Mouse (Mus musculus): ENCODE measurements around the gene Atf7ip2. TPM values are rescaled to one million over a fixed set of nuclear protein-coding genes. Genes with fewer than 3 reads are reported as not detected.
A peak's percentile ranks its signal among the peaks of the same experiment; 100 is the strongest.
"Not testable (repeated sequence)": the region's sequence is repeated elsewhere in the genome, so short reads cannot be mapped to it uniquely, and the experiment has no call there.

Atf7ip2 gene
- 0.36 and 0.42 TPM in 2 replicates for polyA plus RNA-seq (2014; fragmentation: Nextera tagmentation; extraction: Ambion mirVana)

DNA sequence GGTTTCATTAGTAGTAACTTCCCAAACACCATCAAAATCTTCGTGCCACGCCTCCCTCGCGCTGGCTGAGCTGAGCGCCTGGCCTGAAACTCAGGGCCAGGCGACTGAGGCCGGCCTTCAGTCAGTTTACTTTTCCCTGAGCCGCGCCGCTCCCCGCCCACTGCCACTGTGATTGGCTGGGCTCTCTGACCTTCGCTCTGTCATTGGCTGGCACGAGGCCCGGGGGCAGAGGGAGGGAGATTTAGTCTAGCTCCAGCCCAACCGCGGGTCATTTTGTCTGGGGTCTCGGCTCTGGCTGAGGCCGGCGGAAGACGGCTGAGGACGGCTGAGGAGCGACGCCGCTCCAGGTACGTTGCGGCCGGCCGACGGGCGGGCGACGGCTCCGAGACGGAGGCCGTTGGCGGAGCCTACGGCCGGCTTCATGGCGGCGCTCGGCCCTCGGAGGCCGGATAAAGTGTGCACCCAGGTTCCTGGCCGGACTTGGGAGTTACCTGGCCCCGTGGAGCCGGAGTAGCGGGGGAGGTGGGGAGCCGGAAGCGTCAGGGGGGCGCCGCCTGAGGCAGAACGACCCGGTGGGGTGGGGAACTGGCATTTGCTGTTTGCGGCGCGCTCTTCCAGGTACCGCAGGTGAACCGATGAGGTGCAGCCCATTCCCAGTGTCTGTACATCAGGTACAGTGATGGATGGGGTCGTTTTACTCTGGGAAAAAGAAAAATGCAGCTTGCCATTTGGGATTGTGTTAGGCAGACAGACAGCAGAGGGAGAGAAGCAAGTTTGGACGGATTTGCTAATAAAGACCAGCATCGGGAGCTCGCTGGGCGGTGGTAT, at the start of gene Atf7ip2:
TSS of gene Atf7ip2 (plus strand) at position 34 of the 828 bp plus-strand sequence.
- no peaks in the 10 kb centered on the region for H3K36me3 ChIP-seq (ENCODE audit: control insufficient read depth, insufficient read depth, low read length)
- H3K27ac ChIP-seq (ENCODE audit: low read depth, low read length), result no peak within 1 kb of the TSS
- H3K4me3 ChIP-seq (ENCODE audit: low read depth, low read length), result peak within 1 kb of the TSS; percentile 48
- peaks cover 5% of the 10 kb centered on the region; the same call in 1 of the 2 replicates for H3K4me1 ChIP-seq (ENCODE audit: control insufficient read depth, insufficient read depth, low read length)
- H3K9me3 ChIP-seq (ENCODE audit: control insufficient read depth, low read length), result no peaks in the 10 kb centered on the region
- peak within 1 kb of the TSS; percentile 96 for H3K4me2 ChIP-seq (ENCODE audit: low read depth, low read length)
- peak within 1 kb of the TSS; percentile 48 for H3K9ac ChIP-seq (replicated peaks; ENCODE audit: low read depth, low read length)
- H3K27me3 ChIP-seq (ENCODE audit: control insufficient read depth, insufficient read depth, low read length), result 0 out of 2 replicates have a peak, but pooled peaks cover 3% of the 10 kb centered on the region
- ATAC-seq (ENCODE audit: low read depth), result peak; percentile 100
- under 1% methylated on average over 46 of the region's 63 CpGs for whole genome bisulfite sequencing

DNA sequence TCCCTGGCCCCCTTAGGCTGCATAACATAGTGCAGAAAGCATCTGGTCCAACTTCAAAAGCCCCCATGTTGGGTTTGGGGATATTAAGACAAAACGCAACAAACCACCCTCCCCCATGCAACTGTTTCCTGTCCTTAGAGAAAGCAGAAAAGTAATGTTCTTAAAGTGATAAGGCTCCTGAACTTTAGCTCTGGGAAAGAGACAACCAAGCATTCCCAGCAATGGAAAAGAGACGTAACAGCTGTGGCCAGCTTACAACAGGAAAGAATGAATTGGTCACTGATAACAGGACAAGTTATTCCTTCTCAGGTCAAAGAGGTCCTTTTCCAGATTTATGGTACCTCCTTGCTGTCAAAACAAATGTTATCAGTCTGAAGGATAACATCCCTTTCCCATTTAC, 49.3 kb upstream of the Atf7ip2 start:
- no peak for ATAC-seq (ENCODE audit: low read depth)
- Histone ChIP-seq H3K36me3 (ENCODE audit: control insufficient read depth, insufficient read depth, low read length) (no peaks in the 10 kb centered on the region), H3K9me3 (ENCODE audit: control insufficient read depth, low read length) (no peaks in the 10 kb centered on the region), H3K27me3 (ENCODE audit: control insufficient read depth, insufficient read depth, low read length) (no peaks in the 10 kb centered on the region), H3K9ac (replicated peaks; ENCODE audit: low read depth, low read length) (no peak overlapping the region), H3K4me2 (ENCODE audit: low read depth, low read length) (no peak overlapping the region), H3K4me3 (ENCODE audit: low read depth, low read length) (no peak overlapping the region), H3K27ac (ENCODE audit: low read depth, low read length) (no peak overlapping the region), H3K4me1 (ENCODE audit: control insufficient read depth, insufficient read depth, low read length) (no peaks in the 10 kb centered on the region)
- 81% methylated on average over 2 of the region's 2 CpGs for WGBS

DNA sequence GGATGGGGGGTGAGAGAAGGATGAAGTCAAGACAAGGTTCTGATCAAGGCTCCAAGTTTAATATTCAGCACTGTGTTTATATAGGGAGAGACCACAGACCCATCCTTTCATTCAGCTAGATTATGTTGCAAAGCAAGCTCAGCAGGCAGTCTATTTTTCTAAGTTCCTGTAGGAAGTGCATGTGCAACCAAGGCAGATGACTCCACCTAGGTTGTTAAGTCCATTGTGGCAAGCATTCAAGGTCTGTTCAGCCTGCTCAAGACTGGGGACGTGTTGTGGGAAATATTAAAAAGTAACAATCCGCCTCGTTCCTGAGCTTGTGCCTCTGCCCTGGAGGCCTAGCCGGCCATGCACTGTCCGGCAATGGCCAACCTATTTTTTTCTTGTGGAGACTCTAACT, 45.1 kb upstream of the Atf7ip2 start:
- Histone ChIP-seq H3K36me3 (ENCODE audit: control insufficient read depth, insufficient read depth, low read length) (no peaks in the 10 kb centered on the region), H3K9me3 (ENCODE audit: control insufficient read depth, low read length) (no peaks in the 10 kb centered on the region), H3K4me2 (ENCODE audit: low read depth, low read length) (no peak overlapping the region), H3K4me3 (ENCODE audit: low read depth, low read length) (no peak overlapping the region), H3K9ac (replicated peaks; ENCODE audit: low read depth, low read length) (no peak overlapping the region), H3K27me3 (ENCODE audit: control insufficient read depth, insufficient read depth, low read length) (no peaks in the 10 kb centered on the region), H3K27ac (ENCODE audit: low read depth, low read length) (no peak overlapping the region), H3K4me1 (ENCODE audit: control insufficient read depth, insufficient read depth, low read length) (no peaks in the 10 kb centered on the region)
- 96% methylated on average over 5 of the region's 5 CpGs for WGBS
- no peak for ATAC-seq (ENCODE audit: low read depth)

DNA sequence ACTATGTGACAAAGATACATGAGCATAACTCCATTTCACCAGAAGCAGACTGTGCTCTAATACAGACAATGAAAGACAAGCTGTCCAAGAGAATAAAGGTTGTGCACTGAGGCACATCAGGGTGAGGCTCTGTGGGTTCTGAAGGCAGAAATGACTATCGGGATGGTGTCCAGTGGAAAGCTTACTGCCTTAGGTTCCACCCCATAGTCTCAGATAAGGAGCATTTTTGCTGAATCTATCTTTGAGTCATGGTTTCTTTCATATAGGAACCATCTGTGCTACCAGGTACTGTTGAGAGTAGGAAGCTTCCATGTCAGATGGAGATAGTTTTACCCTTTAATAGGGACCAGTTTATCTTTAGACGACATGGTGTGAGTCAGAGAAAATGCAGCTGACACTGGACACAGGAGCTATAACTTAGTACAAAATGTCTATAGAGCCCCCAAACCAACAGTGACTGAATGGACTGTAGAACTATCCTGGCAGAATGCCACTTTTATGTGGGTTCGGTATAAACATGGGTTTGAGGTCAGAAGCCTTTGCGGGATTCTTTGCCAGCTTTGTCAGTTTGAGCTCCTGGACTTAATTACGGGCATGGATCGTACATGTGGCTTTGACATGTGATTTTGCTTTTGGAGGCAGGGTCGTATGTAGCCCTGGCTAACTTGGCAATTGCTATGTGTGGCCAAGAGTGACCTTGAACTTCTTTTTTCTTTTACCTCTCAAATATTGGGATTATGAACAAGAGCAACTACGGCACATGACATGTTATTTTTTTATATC, 23.2 kb upstream of the Atf7ip2 start:
- Histone ChIP-seq H3K4me2 (ENCODE audit: low read depth, low read length) (no peak overlapping the region), H3K9me3 (ENCODE audit: control insufficient read depth, low read length) (no peaks in the 10 kb centered on the region), H3K4me1 (ENCODE audit: control insufficient read depth, insufficient read depth, low read length) (no peaks in the 10 kb centered on the region), H3K27me3 (ENCODE audit: control insufficient read depth, insufficient read depth, low read length) (no peaks in the 10 kb centered on the region), H3K4me3 (ENCODE audit: low read depth, low read length) (no peak overlapping the region), H3K36me3 (ENCODE audit: control insufficient read depth, insufficient read depth, low read length) (no peaks in the 10 kb centered on the region), H3K27ac (ENCODE audit: low read depth, low read length) (no peak overlapping the region), H3K9ac (replicated peaks; ENCODE audit: low read depth, low read length) (no peak overlapping the region)
- no peak for ATAC-seq (ENCODE audit: low read depth)
- 92% methylated on average over 8 of the region's 8 CpGs for WGBS

DNA sequence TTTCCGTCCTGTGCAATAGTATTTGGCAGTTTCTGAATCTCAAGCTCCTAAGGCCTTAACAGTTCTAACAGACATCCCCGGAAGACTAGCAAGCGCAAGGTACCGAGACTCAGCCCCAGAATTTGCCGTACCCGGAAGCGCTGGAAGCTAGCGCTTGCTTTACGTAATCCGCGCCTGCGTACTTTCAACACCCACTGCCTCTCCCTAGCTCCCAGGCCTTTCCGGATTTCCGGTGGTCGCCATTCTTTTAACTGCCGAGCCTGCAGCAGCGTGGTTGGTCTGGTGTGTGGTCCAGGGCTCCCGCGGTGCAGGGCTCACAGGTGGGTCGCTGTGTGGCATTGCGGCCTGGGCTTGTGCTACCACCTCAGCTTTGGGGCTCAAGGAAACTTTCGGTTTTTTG, 22.5 kb upstream of the Atf7ip2 start, which contains the start of gene Rpl39l:
TSS of gene Rpl39l (plus strand) at position 222 of the 400 bp plus-strand sequence.
- no peaks in the 10 kb centered on the region for H3K9me3 ChIP-seq (ENCODE audit: control insufficient read depth, low read length)
- WGBS, result 87% methylated on average over 22 of the region's 22 CpGs
- no peaks in the 10 kb centered on the region for H3K4me1 ChIP-seq (ENCODE audit: control insufficient read depth, insufficient read depth, low read length)
- no peaks in the 10 kb centered on the region for H3K27me3 ChIP-seq (ENCODE audit: control insufficient read depth, insufficient read depth, low read length)
- H3K9ac ChIP-seq (replicated peaks; ENCODE audit: low read depth, low read length), result no peak within 1 kb of the TSS
- H3K27ac ChIP-seq (ENCODE audit: low read depth, low read length), result no peak within 1 kb of the TSS
- no peak for ATAC-seq (ENCODE audit: low read depth)
- H3K36me3 ChIP-seq (ENCODE audit: control insufficient read depth, insufficient read depth, low read length), result no peaks in the 10 kb centered on the region
- no peak within 1 kb of the TSS for H3K4me2 ChIP-seq (ENCODE audit: low read depth, low read length)
- no peak within 1 kb of the TSS for H3K4me3 ChIP-seq (ENCODE audit: low read depth, low read length)

DNA sequence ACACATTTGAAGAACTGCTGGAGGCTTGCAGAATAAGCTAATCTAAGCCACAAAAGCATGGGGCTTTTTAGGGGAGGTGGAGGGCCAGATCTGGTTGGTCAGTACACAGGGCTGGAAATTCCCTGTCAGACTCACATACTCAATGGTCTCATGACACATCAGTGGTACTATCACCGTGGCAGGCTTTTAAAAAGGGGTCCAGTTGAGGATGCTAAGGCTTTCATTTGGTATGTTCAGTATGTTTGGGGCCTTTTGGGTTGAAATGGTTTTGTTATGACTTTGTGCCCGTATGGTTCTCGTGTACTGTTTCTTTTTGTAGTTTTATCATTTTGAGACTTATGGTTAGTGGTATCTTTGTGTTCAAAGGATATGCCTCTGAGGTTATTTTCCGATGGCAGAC, 21.2 kb upstream of the Atf7ip2 start:
- H3K4me3 ChIP-seq (ENCODE audit: low read depth, low read length), result no peak overlapping the region
- H3K27me3 ChIP-seq (ENCODE audit: control insufficient read depth, insufficient read depth, low read length), result no peaks in the 10 kb centered on the region
- WGBS, result 95% methylated on average over 4 of the region's 4 CpGs
- H3K4me2 ChIP-seq (ENCODE audit: low read depth, low read length), result no peak overlapping the region
- H3K36me3 ChIP-seq (ENCODE audit: control insufficient read depth, insufficient read depth, low read length), result no peaks in the 10 kb centered on the region
- no peak overlapping the region for H3K9ac ChIP-seq (replicated peaks; ENCODE audit: low read depth, low read length)
- H3K27ac ChIP-seq (ENCODE audit: low read depth, low read length), result no peak overlapping the region
- H3K4me1 ChIP-seq (ENCODE audit: control insufficient read depth, insufficient read depth, low read length), result no peaks in the 10 kb centered on the region
- no peaks in the 10 kb centered on the region for H3K9me3 ChIP-seq (ENCODE audit: control insufficient read depth, low read length)
- ATAC-seq (ENCODE audit: low read depth), result no peak

DNA sequence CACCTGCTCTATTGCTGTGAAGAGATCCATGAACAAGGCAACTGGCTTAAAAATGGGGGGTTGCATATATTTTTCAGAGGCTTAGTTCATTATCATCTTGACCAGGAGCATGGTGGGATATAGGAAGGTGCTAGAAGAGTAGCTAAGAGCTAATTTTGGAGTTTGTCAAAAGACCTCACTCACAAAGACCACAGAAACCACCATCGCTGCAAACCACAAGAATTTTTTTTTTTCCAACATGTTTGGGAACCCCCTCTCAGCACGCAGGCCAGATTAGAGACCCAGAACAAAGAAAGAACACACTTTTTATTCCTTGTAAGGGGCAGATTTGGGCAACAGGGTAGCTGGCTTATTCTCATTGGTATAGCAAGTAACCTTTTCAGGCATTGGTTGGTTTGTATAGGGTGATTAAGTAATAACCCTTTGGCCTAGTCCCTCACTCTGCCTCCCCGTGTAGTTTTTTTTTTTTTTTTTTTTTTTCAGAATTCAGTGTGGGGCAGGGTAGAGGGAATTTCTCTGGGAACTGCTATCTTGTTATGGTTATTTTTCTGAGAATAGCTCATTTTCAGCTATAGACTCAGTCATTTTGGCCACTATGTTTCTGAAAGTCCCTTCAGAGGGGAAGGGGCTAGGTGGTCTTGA, 20.2 kb upstream of the Atf7ip2 start:
- WGBS, result 83% methylated on average over 3 of the region's 3 CpGs
- no peak for ATAC-seq (ENCODE audit: low read depth)

DNA sequence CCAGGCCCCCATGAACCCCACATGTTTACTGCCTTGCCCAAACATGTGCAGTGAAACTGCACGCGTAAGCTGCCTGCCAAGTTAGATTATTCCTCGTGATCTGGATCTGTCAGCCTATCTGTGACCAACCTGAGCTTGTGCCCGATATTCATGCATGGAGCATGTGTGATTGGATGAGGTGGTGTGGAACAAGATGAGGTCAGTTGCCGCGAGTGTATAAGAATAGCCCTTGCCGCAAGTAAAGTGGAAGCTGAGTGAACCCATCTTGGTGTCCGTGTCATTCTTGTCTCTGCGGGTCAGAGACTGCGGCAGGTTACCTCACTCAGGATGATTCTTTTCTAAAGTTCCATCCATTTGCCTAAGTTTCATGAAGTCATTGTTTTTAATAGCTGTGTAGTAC, 5.1 kb upstream of the Atf7ip2 start:
- not testable (repeated sequence) for H3K27me3 ChIP-seq (ENCODE audit: control insufficient read depth, insufficient read depth, low read length); H3K27ac ChIP-seq (ENCODE audit: low read depth, low read length); H3K4me1 ChIP-seq (ENCODE audit: control insufficient read depth, insufficient read depth, low read length); H3K9me3 ChIP-seq (ENCODE audit: control insufficient read depth, low read length); H3K36me3 ChIP-seq (ENCODE audit: control insufficient read depth, insufficient read depth, low read length); H3K9ac ChIP-seq (replicated peaks; ENCODE audit: low read depth, low read length); H3K4me2 ChIP-seq (ENCODE audit: low read depth, low read length); H3K4me3 ChIP-seq (ENCODE audit: low read depth, low read length); ATAC-seq (ENCODE audit: low read depth)
- WGBS, result 98% methylated on average over 10 of the region's 10 CpGs

More for the DNA sequence above, 20.2 kb upstream of the Atf7ip2 start:
- H3K36me3 ChIP-seq (ENCODE audit: control insufficient read depth, insufficient read depth, low read length), result no peaks in the 10 kb centered on the region
- no peak overlapping the region for H3K27ac ChIP-seq (ENCODE audit: low read depth, low read length)
- H3K9me3 ChIP-seq (ENCODE audit: control insufficient read depth, low read length), result no peaks in the 10 kb centered on the region; the same call in 1 of the 2 replicates
- no peaks in the 10 kb centered on the region for H3K27me3 ChIP-seq (ENCODE audit: control insufficient read depth, insufficient read depth, low read length)
- H3K4me1 ChIP-seq (ENCODE audit: control insufficient read depth, insufficient read depth, low read length), result no peaks in the 10 kb centered on the region
- no peak overlapping the region for H3K9ac ChIP-seq (replicated peaks; ENCODE audit: low read depth, low read length)
- no peak overlapping the region for H3K4me3 ChIP-seq (ENCODE audit: low read depth, low read length)
- no peak overlapping the region for H3K4me2 ChIP-seq (ENCODE audit: low read depth, low read length)
